Mouse (Mus musculus): ENCODE measurements around the gene Tkt. TPM values are rescaled to one million over a fixed set of nuclear protein-coding genes. Genes with fewer than 3 reads are reported as not detected.
"Not testable (repeated sequence)": the region's sequence is repeated elsewhere in the genome, so short reads cannot be mapped to it uniquely, and the experiment has no call there.

The Tkt gene
- total and polyA plus RNA-seq, 2 experiments, result 115 to 166 TPM

DNA sequence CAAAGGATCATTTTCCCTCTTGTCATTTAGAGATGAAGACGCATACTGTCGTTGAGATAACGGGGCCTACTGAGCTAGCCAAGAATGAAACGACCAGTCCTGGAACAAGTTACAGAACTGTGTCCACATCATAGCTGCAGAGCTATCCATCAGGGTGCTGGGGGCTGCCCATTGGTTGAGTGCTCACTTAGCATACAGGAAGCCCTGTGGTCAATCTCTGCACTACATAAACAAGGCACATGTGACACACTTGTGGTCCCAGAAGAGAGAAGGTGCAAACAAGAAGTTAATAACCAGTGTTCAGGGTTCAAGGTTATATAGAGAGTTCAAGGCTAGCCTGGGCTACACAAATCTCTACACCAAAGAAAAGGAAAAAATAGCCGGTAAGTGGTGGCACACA, 16.7 kb upstream of the Tkt start:
- peaks cover 4% of the 10 kb centered on the region for H3K36me3 ChIP-seq (ENCODE audit: control insufficient read depth, insufficient read depth, low read length)
- H3K9ac ChIP-seq (ENCODE audit: low read depth, low read length), result no peak overlapping the region
- no peak for TF ChIP-seq POLR2A (IDR thresholded peaks at IDR 0.05; ENCODE audit: extremely low read depth, insufficient read depth, low read length)
- no peak for TF ChIP-seq CTCF (IDR thresholded peaks at IDR 0.05; ENCODE audit: low read depth, low read length)
- H3K27me3 ChIP-seq (ENCODE audit: control insufficient read depth, insufficient read depth, low read length), result no peaks in the 10 kb centered on the region
- no peak for DNase-seq (ENCODE audit: extremely low read depth, low read depth, low spot score)
- H3K79me2 ChIP-seq (ENCODE audit: control insufficient read depth, insufficient read depth, low read length), result no peaks in the 10 kb centered on the region
- 82% methylated on average over 5 of the region's 5 CpGs for WGBS
- H3K4me1 ChIP-seq (ENCODE audit: control insufficient read depth, insufficient read depth, low read length), result peaks cover 6% of the 10 kb centered on the region
- H3K4me3 ChIP-seq (ENCODE audit: insufficient read depth, low read depth, low read length), result no peak overlapping the region
- H3K27ac ChIP-seq (replicated peaks; ENCODE audit: insufficient read depth, low read depth, low read length), result no peak overlapping the region

DNA sequence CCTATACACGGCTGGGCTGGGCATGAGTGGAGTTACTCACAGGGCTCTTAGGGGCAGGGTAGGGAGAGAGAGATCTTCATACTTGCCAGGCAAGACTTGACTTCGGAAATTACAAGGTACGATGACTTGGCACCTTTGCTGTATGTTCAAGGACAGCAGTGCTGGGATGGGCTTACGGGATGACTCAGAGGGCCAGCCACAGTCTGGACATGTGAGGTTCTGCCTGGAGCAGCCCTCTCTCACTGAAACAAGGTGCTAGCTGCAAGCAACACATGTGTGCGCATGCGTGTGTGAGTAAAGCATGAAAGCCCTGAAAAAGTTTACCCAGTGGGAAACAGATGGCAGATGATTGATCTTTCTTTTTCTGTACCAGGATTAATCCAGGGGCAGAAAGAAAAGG, 16.3 kb upstream of the Tkt start:
- TF ChIP-seq CTCF (IDR thresholded peaks at IDR 0.05; ENCODE audit: low read depth, low read length), result no peak
- no peak for TF ChIP-seq POLR2A (IDR thresholded peaks at IDR 0.05; ENCODE audit: extremely low read depth, insufficient read depth, low read length)
- Histone ChIP-seq H3K4me3 (ENCODE audit: insufficient read depth, low read depth, low read length) (no peak overlapping the region), H3K79me2 (ENCODE audit: control insufficient read depth, insufficient read depth, low read length) (no peaks in the 10 kb centered on the region), H3K9ac (ENCODE audit: low read depth, low read length) (no peak overlapping the region), H3K27me3 (ENCODE audit: control insufficient read depth, insufficient read depth, low read length) (no peaks in the 10 kb centered on the region), H3K36me3 (ENCODE audit: control insufficient read depth, insufficient read depth, low read length) (peaks cover 2% of the 10 kb centered on the region; the same call in 1 of the 2 replicates), H3K27ac (replicated peaks; ENCODE audit: insufficient read depth, low read depth, low read length) (no peak overlapping the region), H3K4me1 (ENCODE audit: control insufficient read depth, insufficient read depth, low read length) (peaks cover 6% of the 10 kb centered on the region)
- DNase-seq (ENCODE audit: extremely low read depth, low read depth, low spot score), result no peak
- WGBS, result 90% methylated on average over 6 of the region's 6 CpGs

DNA sequence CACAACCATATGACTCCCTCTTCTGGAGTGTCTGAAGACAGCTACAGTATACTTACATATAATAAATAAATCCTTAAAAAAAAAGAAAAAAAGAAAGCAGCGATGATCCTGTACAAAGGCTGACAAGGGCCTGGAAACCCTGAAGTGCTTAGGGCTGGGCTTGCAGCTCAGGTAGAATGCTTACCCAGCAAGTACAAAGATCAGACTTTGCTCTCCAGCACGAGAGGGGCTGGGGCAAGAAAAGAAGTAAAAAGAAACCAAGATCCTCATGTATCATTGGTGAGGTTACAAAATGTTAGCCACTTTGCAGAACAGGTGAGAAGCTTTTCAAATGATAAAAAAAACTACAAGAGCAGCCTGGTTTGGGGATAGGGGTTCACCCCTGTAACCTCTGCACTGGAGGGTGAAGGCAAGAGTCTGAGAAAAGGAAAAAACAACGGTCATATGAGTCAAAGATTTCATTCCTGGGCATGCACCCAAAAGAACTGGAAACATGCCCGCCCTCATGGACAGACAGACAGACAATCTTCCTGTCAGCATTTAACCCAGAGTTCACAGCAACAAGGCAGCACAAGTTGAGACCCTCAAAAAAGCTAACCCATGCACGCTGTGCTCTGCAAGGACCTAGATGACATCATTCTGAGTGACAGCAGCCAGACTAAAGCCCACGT, 14.2 kb upstream of the Tkt start:
- Histone ChIP-seq H3K9ac (ENCODE audit: low read depth, low read length) (no peak overlapping the region), H3K4me3 (ENCODE audit: insufficient read depth, low read depth, low read length) (no peak overlapping the region), H3K36me3 (ENCODE audit: control insufficient read depth, insufficient read depth, low read length) (no peaks in the 10 kb centered on the region), H3K4me1 (ENCODE audit: control insufficient read depth, insufficient read depth, low read length) (peaks cover 6% of the 10 kb centered on the region), H3K27me3 (ENCODE audit: control insufficient read depth, insufficient read depth, low read length) (no peaks in the 10 kb centered on the region), H3K79me2 (ENCODE audit: control insufficient read depth, insufficient read depth, low read length) (no peaks in the 10 kb centered on the region), H3K27ac (replicated peaks; ENCODE audit: insufficient read depth, low read depth, low read length) (no peak overlapping the region)
- no peak for TF ChIP-seq CTCF (IDR thresholded peaks at IDR 0.05; ENCODE audit: low read depth, low read length)
- no peak for TF ChIP-seq POLR2A (IDR thresholded peaks at IDR 0.05; ENCODE audit: extremely low read depth, insufficient read depth, low read length)
- peak; percentile 66 for DNase-seq (ENCODE audit: extremely low read depth, low read depth, low spot score)
- 33% methylated on average over 6 of the region's 6 CpGs for WGBS

DNA sequence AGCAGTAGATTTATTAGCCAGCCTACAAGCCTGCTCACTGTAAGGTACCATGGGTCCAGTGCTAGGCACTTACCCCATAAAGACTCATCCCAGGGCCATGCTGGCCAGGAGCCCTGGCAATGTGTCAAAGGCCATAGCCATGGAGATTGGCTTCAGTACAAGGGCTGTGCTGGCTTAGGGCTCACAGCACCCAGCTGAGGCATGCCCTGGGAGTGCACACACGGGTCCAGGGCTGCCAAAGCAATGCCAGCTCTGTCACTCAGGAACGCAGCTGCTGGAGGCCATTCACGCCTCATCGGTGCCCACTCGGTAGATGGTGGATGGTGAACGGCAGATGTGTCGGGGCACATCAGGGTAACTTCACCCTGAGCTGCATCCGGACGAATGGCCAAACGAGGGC, 6.6 kb upstream of the Tkt start:
- Histone ChIP-seq H3K27me3 (ENCODE audit: control insufficient read depth, insufficient read depth, low read length) (no peaks in the 10 kb centered on the region), H3K4me1 (ENCODE audit: control insufficient read depth, insufficient read depth, low read length) (no peaks in the 10 kb centered on the region), H3K27ac (replicated peaks; ENCODE audit: insufficient read depth, low read depth, low read length) (peak overlapping the region; percentile 50), H3K79me2 (ENCODE audit: control insufficient read depth, insufficient read depth, low read length) (no peaks in the 10 kb centered on the region), H3K9ac (ENCODE audit: low read depth, low read length) (peak overlapping the region; percentile 40), H3K36me3 (ENCODE audit: control insufficient read depth, insufficient read depth, low read length) (no peaks in the 10 kb centered on the region), H3K4me3 (ENCODE audit: insufficient read depth, low read depth, low read length) (peak overlapping the region; percentile 34)
- DNase-seq (ENCODE audit: extremely low read depth, low read depth, low spot score), result peak; percentile 93
- no peak for TF ChIP-seq POLR2A (IDR thresholded peaks at IDR 0.05; ENCODE audit: extremely low read depth, insufficient read depth, low read length)
- TF ChIP-seq CTCF (IDR thresholded peaks at IDR 0.05; ENCODE audit: low read depth, low read length), result no peak
- 28% methylated on average over 10 of the region's 10 CpGs for WGBS

DNA sequence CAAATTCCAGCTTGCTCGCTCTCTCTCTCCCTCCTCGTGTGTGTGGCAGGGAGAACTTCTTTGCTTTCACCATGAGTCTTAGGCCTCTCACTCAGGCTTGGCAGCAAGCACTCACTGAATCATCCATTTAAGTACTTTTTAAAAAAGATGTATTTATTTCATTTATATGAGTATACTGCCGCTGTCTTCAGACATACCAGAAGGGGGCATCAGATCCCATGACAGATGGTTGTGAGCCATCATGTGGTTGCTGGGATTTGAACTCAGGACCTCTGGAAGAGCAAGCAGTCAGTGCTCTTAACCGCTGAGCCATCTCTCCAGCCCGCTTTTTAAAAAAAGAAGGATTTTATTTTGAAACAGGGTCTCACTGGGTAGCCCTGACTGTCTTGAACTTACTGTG, 4.8 kb upstream of the Tkt start:
- 93% methylated on average over 5 of the region's 5 CpGs for WGBS
- not testable (repeated sequence) for H3K27ac ChIP-seq (replicated peaks; ENCODE audit: insufficient read depth, low read depth, low read length); H3K4me1 ChIP-seq (ENCODE audit: control insufficient read depth, insufficient read depth, low read length); H3K79me2 ChIP-seq (ENCODE audit: control insufficient read depth, insufficient read depth, low read length); H3K9ac ChIP-seq (ENCODE audit: low read depth, low read length); H3K27me3 ChIP-seq (ENCODE audit: control insufficient read depth, insufficient read depth, low read length); H3K36me3 ChIP-seq (ENCODE audit: control insufficient read depth, insufficient read depth, low read length); H3K4me3 ChIP-seq (ENCODE audit: insufficient read depth, low read depth, low read length); DNase-seq (ENCODE audit: extremely low read depth, low read depth, low spot score)

DNA sequence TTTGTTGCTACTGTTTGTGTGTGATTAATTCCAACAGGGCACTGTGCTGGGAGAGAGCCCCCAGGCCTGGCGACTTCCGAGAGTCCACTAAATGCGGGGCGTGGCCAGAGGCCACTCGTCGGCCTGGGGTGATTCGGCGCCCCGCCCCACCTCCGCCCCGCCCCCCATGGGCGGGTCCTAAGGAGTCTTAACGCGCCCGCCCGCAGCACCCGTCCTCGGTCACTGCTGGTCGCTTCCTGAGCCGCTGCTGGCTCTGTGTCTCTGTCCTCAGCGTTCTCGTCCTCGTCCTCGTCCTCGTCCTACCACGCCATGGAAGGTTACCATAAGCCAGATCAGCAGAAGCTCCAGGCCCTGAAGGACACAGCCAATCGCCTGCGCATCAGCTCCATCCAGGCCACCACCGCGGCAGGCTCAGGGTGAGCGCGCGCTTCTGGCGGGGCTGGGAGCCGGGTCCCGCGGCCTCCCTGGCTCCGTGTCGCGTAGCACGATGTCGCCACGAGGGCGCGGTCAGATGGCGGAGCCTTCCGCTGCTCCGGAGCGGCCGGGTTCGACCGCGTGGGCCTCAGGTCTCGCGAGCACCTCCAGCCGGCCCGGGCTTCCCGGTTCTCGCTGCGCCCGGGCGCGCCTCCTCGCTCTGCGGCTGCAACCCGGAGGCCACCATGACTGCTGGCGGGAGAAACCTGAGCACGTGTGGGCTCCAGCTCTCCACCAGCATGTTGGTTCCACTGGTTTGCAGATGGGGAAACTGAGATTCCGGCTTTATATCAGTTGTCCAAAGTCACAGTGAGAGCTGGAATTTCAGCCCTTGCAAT, 1.0 kb downstream of the Tkt start:
- Histone ChIP-seq H3K36me3 (ENCODE audit: control insufficient read depth, insufficient read depth, low read length) (no peaks in the 10 kb centered on the region), H3K27ac (replicated peaks; ENCODE audit: insufficient read depth, low read depth, low read length) (peak overlapping the region; percentile 91), H3K4me3 (ENCODE audit: insufficient read depth, low read depth, low read length) (peak overlapping the region; percentile 78), H3K27me3 (ENCODE audit: control insufficient read depth, insufficient read depth, low read length) (no peaks in the 10 kb centered on the region), H3K9ac (ENCODE audit: low read depth, low read length) (peak overlapping the region; percentile 89), H3K4me1 (ENCODE audit: control insufficient read depth, insufficient read depth, low read length) (peaks cover 23% of the 10 kb centered on the region), H3K79me2 (ENCODE audit: control insufficient read depth, insufficient read depth, low read length) (peaks cover 22% of the 10 kb centered on the region; the same call in 1 of the 2 replicates)
- under 1% methylated on average over 69 of the region's 69 CpGs for WGBS
- TF ChIP-seq POLR2A (IDR thresholded peaks at IDR 0.05; ENCODE audit: extremely low read depth, insufficient read depth, low read length) (peak; percentile 94), CTCF (IDR thresholded peaks at IDR 0.05; ENCODE audit: low read depth, low read length) (no peak)
- DNase-seq (ENCODE audit: extremely low read depth, low read depth, low spot score), result peak; percentile 77

All from liver, adult 2 months (tissue).